Mouse (Mus musculus): ENCODE measurements at regions not wholly inside any gene's neighbourhood (a gene's known extent, or its start where the extent isn't known, plus 50 kb on each side); places are given as distances from the start of the nearest gene placed in this dataset.
A peak's percentile ranks its signal among the peaks of the same experiment; 100 is the strongest.

- no peak for DNase-seq
Measured at GRCm38 (mm10) chr4:47534959-47535358, 60.5 kb downstream of the Sec61b start.

- DNase-seq, result no peak
Measured at GRCm38 (mm10) chr4:47567694-47568093, 93.2 kb downstream of the Sec61b start.

- DNase-seq, result no peak
Measured at GRCm38 (mm10) chr4:47570846-47571245, 96.4 kb downstream of the Sec61b start.

- no peak for DNase-seq
Measured at GRCm38 (mm10) chr4:47576011-47576410, 101.6 kb downstream of the Sec61b start.

DNA sequence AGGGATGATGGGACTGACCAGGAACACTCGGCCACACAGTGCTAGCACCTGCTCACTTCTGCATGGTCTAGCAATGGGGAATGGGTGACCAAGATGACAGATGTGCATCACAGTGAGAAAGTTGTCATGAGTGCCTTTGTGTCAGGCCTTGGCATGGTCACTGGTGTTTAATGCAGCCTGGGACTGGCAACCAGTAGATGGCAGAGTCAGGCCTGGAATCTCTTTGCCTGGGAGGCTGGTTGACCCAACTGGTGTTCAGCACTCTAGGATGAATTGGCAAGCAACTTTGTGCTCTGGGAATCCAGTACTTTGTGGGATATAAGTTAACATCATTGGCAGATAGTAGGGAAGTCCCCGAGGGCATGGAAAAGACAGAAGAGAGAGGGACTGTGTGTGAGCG is 103.0 kb downstream of the Sec61b start:
- DNase-seq, result no peak

DNA sequence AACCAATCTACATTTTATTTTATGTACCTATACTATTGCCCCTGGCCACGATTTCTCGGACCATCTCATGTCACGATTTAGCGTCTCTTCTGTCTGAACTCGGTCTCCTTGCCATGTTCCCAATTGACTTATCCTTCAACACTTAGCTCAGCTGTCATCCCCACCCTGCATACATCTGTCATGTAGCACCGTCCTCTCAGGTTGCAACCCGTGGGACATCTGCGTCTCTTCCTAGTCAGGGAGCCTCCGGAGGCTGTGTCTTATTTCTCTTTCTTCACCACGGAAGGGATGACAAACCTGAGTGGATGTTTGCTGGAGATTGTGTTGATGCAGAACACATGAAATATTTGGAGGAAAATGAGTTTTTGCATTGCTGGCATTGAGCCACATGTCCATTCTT is 104.2 kb downstream of the Sec61b start:
- DNase-seq, result no peak

GRCm38 (mm10) chr4:47580556-47580955 is 106.1 kb downstream of the Sec61b start:
- DNase-seq, result no peak

DNA sequence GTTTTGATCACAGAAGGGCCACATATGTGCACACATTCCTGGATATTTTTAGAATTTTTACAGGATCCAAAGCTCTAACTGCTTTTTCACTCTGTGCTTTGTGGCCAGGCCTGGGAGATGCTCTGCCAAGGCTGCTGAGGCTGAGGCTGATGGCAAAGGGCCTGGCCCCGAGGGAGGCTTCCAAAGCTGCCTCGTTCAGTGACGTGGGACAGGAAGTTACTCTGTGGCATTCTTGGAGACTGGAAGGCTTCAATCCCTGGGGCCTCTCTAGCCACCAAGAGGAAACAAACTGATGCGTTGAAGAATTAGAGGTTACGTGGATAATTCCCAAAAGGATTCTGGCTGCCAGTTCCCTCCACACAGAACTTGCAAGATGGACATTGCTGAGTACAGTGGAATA is 112.8 kb downstream of the Sec61b start:
- no peak for DNase-seq

- DNase-seq, result no peak
Measured at GRCm38 (mm10) chr4:47592271-47592986, 118.0 kb downstream of the Sec61b start.

DNA sequence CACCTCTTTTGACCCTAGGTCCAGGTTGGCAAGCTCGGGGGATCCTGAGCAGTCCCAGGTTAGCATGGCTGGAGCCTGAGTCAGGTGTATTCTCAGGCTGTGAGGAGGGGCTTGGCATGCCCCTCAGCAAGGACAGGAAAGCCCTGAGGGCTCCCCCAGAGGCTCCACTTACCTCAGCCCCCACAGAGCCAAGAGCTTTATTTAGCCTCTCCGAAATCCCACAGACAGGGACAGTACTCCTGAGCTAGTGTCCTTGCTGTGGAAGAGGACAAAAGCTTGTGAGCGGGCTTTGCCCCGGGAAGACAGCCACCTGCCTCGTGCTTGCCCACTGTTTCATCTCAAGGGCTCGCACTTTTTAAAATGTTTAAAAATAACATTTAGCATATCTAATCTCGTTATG is 118.7 kb downstream of the Sec61b start:
- DNase-seq, result no peak

DNA sequence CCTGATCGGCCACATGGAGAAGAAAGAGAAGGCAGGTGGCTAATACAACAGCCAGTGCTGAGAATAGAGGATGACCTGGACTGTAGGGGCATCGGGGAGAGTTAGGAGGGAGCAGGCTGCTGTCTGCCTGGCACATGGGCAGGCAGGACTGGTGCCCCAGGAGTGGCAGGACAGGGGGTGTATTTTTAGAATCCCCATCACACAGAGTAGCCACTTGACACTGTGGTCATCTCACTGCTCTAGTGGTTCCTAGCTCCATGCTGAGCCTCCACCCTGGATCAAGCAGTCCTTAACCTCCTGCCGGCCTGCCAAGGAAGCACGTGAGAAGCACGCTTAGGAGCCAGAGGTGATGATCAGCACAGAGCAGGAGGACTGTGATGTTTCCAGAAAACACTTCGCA is 119.7 kb downstream of the Sec61b start:
- no peak for DNase-seq

- no peak for DNase-seq
Measured at GRCm38 (mm10) chr4:47595841-47596240, 121.4 kb downstream of the Sec61b start.

GRCm38 (mm10) chr4:47597586-47597985 is 123.1 kb downstream of the Sec61b start:
- DNase-seq, result no peak

DNA sequence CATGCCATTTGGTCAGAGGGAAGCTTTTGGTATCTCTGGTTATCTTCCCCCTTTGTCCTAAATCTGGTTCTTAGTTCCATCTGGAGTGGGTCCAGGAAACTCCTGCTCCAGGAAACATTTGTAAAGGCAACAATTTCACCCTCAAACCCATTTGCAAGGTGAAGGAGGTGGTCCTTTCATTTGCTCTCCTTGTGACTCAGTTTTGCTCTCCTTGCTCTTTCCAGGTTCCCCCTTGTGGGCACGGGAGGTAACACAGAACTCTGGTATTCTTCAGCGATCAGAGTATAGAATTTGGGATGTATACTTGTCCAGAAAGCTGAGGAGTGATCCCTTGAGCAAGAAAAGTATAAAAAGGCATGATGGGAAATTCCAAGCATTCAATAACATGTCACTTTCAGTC is 123.8 kb downstream of the Sec61b start:
- peak in 1 of 2 experiments; percentile 16 for DNase-seq

GRCm38 (mm10) chr4:47601301-47602070 is 127.0 kb downstream of the Sec61b start:
- no peak for DNase-seq

DNA sequence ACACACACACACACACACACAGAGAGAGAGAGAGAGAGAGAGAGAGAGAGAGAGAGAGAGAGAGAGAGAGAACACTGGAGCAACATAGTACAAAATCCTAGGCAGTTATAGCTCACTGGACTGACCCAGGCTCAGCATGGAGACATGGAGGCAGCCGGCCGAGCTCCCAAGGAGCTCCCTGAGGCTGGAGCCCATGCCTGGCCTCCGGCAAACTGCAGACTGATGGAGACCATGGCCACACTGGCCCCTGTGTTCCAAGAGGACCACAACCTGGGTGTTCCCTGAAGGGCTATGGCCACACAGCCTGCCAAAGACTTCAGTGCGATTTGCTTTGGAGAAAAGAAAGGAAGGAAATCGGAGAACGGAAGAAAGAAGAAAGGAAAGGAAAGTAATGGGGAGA is 128.9 kb downstream of the Sec61b start:
- DNase-seq, result no peak

DNA sequence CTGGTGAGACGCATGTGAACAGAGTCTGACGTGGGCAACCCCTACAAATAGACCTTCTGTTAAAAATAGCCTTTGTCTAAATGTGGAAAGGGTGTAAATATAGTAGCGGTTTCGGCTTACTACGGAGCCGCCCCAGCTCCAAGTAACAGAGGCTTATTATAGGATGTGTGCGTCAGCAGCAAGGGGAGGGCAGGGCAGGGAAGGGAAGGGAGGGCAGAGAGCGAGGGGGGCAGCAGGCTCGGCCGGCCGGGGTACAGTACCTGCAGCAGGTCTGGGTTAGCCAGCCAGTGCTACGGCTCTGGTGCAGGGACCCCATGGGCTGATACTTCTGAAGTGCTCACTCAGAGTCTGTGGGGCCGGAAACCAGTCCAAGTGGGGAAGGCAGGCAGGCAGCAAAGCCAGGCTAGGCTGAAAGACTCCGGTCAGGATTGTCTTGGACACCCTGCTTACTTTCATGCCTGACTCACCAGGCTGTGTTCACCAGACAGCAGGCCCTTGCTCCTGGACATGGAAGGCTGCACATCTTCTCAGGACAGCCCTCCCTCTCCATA is 129.5 kb downstream of the Sec61b start:
- DNase-seq, result no peak

- DNase-seq, result no peak
Measured at GRCm38 (mm10) chr4:47605676-47606075, 131.2 kb downstream of the Sec61b start.

GRCm38 (mm10) chr4:47608673-47609072 is 134.2 kb downstream of the Sec61b start:
- no peak for DNase-seq

GRCm38 (mm10) chr4:47610913-47611312 is 136.5 kb downstream of the Sec61b start:
- no peak for DNase-seq

GRCm38 (mm10) chr4:47616525-47616924 is 142.1 kb downstream of the Sec61b start:
- no peak for DNase-seq

GRCm38 (mm10) chr4:47620700-47621099 is 146.2 kb downstream of the Sec61b start:
- DNase-seq, result no peak

- no peak for DNase-seq
Measured at GRCm38 (mm10) chr4:47622851-47623743, 148.6 kb downstream of the Sec61b start.
